Mouse (Mus musculus) embryonic facial prominence, embryonic 14.5 days (tissue): ENCODE measurements at regions not wholly inside any gene's neighbourhood (a gene's known extent, or its start where the extent isn't known, plus 50 kb on each side); places are given as distances from the start of the nearest gene placed in this dataset.

Source experiments
- ATAC-seq: fragments of 200-750 bp; cut with Nextera tagmentation; 2 replicates; pipeline ENCODE4 v1.8.0; 2017; ENCODE audit warnings: low read depth, moderate number of reproducible peaks, moderate TSS enrichment
- DNase-seq: peaks from one replicate; pipeline ENCODE4 v3.0.0-alpha.2; 2015; ENCODE audit warnings: low spot score
- H3K27ac ChIP-seq: fragments of 300-500 bp; sonication (generic); replicated peaks from 2 replicates; pipeline ENCODE4 v1.5.1; 2014; ENCODE audit warnings: low read depth, mild to moderate bottlenecking, low read length, moderate library complexity
- H3K27me3 ChIP-seq: fragments of 300-500 bp; sonication (generic); replicated peaks from 2 replicates; pipeline ENCODE4 v1.6.1; 2014; ENCODE audit warnings: low read length; ENCODE audit not compliant: control insufficient read depth, insufficient read depth
- H3K36me3 ChIP-seq: fragments of 300-500 bp; sonication (generic); 2 replicates; pipeline ENCODE4 v1.6.1; 2014; ENCODE audit warnings: low read length, mixed read lengths; ENCODE audit not compliant: control insufficient read depth, insufficient read depth
- H3K4me1 ChIP-seq: fragments of 300-500 bp; sonication (generic); 2 replicates; pipeline ENCODE4 v1.6.1; 2014; ENCODE audit warnings: antibody characterized with exemption, low read length; ENCODE audit not compliant: control insufficient read depth, insufficient read depth
- H3K4me2 ChIP-seq: fragments of 300-500 bp; sonication (generic); 2 replicates; pipeline ENCODE4 v1.6.1; 2014; ENCODE audit warnings: low read depth, mild to moderate bottlenecking, low read length, moderate library complexity, mixed read lengths
- H3K4me3 ChIP-seq: fragments of 300-500 bp; sonication (generic); 2 replicates; pipeline ENCODE4 v1.5.1; 2014; ENCODE audit warnings: low read depth, mild to moderate bottlenecking, low read length
- H3K9ac ChIP-seq: fragments of 300-500 bp; sonication (generic); 2 replicates; pipeline ENCODE4 v1.6.1; 2014; ENCODE audit warnings: low read depth, mild to moderate bottlenecking, low read length, moderate library complexity, mixed read lengths
- H3K9me3 ChIP-seq: fragments of 300-500 bp; sonication (generic); 2 replicates; pipeline ENCODE4 v1.6.1; 2016; ENCODE audit warnings: low read length; ENCODE audit not compliant: control insufficient read depth
- WGBS: fragments of 180-500 bp; shearing (Covaris S2); extraction: QIAGEN DNeasy Blood & Tissue Kit; methylation state at CpG from one replicate; pipeline ENCODE4 v1.1.7; 2014; 5-methylcytosine and 5-hydroxymethylcytosine counted together

DNA sequence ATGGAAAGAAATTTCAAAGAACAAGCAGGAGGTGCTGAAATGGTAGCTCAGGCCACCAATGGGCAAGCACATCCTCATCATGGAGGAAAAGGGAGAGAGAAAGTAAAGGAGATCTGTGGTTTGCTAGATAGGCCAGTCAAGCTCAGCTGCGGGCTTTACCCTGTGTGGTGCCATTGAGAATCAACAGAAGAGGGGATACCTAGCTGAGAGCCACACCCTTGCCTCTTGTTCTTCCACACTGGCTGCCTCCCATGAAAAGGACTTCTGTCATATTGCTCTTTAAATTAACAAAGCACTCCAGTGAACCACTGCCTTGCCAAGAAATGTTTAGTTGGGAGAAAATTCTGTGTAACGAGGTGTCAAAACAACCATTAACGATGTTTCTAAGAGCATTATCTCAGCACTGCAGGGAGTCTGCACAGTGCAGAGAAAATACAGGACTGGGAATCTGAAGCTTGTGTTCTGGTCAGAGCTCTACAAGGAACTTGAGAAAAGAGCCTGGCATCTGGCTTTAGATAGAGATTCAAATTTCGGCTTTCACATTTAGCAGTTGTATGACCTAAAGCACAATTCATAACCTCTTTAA, 510.7 kb upstream of the Tle4 start:
- H3K4me2 ChIP-seq = no peak overlapping the region
- no peak overlapping the region for H3K4me3 ChIP-seq
- ATAC-seq (no peak), DNase-seq (peak; percentile 2)
- no peak overlapping the region for H3K27ac ChIP-seq
- 69% methylated on average over 4 of the region's 4 CpGs for WGBS
- no peaks in the 10 kb centered on the region for H3K36me3 ChIP-seq
- no peak overlapping the region for H3K9ac ChIP-seq
- no peaks in the 10 kb centered on the region for H3K9me3 ChIP-seq
- H3K4me1 ChIP-seq = no peaks in the 10 kb centered on the region
- H3K27me3 ChIP-seq = no peaks in the 10 kb centered on the region

DNA sequence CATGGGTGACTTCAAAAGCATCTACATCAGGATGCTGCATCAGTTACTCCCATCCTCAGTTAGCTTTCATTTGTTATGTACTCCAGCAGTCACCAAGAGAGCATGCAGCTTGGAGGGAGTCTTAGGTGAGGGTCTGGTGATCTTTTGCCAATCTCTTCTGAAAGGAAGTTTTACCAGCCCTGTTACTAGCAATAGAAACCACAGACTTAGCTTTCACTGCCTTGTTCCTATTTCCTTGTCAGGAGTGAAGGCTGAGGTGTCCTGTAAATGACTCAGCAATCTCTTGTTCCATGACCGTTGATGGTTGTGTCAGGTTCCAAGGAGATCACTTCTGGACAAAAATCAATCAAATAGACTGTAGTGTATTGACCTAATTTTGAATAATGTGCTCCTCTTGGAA, 497.2 kb upstream of the Tle4 start:
- Histone ChIP-seq H3K9ac (no peak overlapping the region), H3K36me3 (no peaks in the 10 kb centered on the region), H3K9me3 (no peaks in the 10 kb centered on the region), H3K27me3 (no peaks in the 10 kb centered on the region), H3K4me1 (no peaks in the 10 kb centered on the region), H3K27ac (no peak overlapping the region), H3K4me3 (no peak overlapping the region), H3K4me2 (no peak overlapping the region)
- no peak for DNase-seq
- no peak for ATAC-seq
- WGBS = 73% methylated on average over 1 of the region's 1 CpGs

DNA sequence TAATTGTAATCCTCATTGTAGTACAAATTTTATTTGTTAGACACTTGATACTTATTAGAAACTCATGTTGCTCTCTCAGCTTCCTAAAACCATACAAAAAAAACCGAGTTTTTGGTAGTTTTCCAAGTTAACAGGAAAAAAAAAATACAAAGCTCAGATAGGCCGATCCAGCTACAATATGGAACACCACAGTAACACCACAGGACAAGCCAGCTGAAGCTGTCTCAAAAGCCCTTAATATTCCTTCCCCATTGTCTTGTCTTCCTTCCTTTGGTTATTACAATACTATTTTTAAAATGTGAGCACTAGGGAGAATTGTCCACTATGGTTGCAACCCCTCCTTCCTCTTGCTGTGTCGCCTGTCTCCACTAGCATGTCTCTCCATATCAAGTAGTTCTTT, 495.7 kb upstream of the Tle4 start:
- no peak for ATAC-seq
- DNase-seq = no peak
- no peak overlapping the region for H3K9ac ChIP-seq
- H3K4me1 ChIP-seq = no peaks in the 10 kb centered on the region
- no peak overlapping the region for H3K4me3 ChIP-seq
- H3K9me3 ChIP-seq = no peaks in the 10 kb centered on the region
- no peak overlapping the region for H3K27ac ChIP-seq
- WGBS = 53% methylated on average over 3 of the region's 3 CpGs
- no peaks in the 10 kb centered on the region for H3K36me3 ChIP-seq
- no peak overlapping the region for H3K4me2 ChIP-seq
- H3K27me3 ChIP-seq = no peaks in the 10 kb centered on the region

DNA sequence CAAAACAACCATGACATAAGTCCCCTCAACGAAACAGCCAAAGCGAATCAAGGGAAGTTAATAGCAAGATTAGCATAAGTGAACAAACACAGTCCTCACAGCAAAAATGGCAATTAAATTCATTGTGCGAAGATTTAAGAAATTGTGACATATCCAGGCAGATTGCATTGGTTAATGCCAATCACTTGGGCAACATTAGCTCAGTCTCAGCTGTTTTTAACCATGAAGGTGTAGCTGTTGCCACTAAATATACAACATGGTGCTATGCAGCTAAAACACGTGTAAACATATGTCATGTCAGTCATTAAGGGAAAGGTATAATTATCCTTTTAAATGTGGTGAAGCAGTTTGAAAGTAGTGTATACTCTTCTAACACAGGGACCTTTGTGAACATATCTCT, 482.8 kb upstream of the Tle4 start:
- no peaks in the 10 kb centered on the region for H3K36me3 ChIP-seq

DNA sequence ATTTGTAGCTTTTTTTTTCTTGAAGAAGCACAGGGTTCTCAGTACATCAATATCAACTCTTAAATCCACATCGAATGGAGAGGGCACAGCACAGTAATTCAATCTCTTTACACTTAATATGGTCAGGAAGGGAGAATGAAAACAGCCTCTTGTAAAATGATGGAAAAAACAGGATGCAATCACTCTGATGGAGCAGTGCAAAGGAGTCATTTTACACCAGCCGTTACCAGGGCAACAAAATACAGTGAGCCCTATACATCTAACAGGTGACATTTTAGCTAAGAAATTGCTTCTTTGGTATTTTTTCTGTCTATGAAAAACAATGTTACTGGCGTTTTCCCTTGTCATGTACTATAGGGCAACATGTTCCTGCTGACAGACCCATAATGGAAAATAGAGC, 459.9 kb upstream of the Tle4 start:
- Histone ChIP-seq H3K36me3 (no peaks in the 10 kb centered on the region), H3K4me3 (no peak overlapping the region), H3K27ac (no peak overlapping the region), H3K4me2 (no peak overlapping the region), H3K4me1 (no peaks in the 10 kb centered on the region), H3K9ac (no peak overlapping the region), H3K27me3 (no peaks in the 10 kb centered on the region), H3K9me3 (no peaks in the 10 kb centered on the region)
- ATAC-seq (no peak), DNase-seq (no peak)
- 55% methylated on average over 3 of the region's 3 CpGs for WGBS

More for the DNA sequence above, 482.8 kb upstream of the Tle4 start:
- Histone ChIP-seq H3K4me1 (no peaks in the 10 kb centered on the region), H3K9ac (no peak overlapping the region), H3K4me2 (no peak overlapping the region), H3K4me3 (no peak overlapping the region), H3K27me3 (no peaks in the 10 kb centered on the region), H3K27ac (no peak overlapping the region), H3K9me3 (no peaks in the 10 kb centered on the region)
- no peak for DNase-seq
- 76% methylated on average over 4 of the region's 4 CpGs for WGBS
- ATAC-seq = no peak

DNA sequence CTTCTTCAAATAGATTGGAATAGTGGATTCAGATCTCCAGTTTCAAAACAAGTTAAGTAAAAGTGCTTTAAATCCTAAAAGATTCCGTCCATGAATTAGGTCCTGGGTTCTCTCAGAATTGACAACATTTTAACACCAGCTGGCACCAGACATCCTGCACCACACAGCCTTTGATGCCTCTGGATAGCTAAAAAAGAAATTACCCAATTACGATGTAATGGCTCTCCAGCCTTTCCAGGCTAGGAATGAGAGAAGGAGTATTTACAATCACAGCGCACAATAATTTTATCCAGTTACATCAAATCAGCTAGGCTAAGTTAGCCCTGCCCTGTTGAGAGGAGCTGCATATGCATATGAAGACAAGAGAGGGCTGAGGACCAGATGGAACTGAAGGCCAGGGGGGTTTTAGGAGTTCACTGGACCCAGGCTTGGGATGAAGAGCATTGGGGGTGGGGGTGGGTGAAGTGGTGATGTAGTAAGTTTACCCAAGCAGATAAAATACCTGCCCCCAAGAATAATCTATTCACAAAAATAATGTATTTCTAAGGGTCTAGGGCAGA, 455.8 kb upstream of the Tle4 start:
- 39% methylated on average over 3 of the region's 3 CpGs for WGBS
- no peak overlapping the region for H3K4me3 ChIP-seq

DNA sequence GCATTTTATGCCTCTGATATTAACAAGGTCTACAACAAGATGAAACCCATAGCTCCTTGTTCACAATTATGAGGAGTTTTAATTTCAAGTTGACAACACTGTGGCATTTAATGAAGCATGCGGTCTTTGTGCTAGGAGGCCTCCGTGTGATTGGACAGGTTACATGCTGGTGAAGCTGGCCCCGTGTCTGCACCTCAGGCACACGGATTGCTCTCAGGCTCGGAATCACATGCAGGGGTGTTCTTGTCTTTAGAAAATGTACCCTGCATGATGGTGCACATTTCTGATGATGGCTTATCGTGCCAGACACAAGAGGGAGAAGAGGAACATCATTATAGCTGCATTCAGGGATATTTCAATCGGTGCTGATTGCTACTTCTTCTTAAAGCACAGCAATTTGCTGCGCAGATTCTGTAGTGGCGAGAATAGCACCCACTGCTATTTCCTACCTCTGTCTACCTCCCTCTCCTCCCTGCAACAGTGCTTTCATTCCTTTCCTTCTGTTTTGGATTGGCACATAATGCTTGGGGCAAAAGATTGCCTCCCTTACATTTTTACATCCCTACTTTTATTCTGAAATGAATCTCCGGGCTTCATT, 454.9 kb upstream of the Tle4 start:
- DNase-seq (no peak), ATAC-seq (no peak)
- Histone ChIP-seq H3K27ac (no peak overlapping the region), H3K36me3 (no peaks in the 10 kb centered on the region), H3K9ac (no peak overlapping the region), H3K4me3 (no peak overlapping the region), H3K27me3 (no peaks in the 10 kb centered on the region), H3K4me1 (no peaks in the 10 kb centered on the region), H3K9me3 (no peaks in the 10 kb centered on the region), H3K4me2 (no peak overlapping the region)
- WGBS = 68% methylated on average over 10 of the region's 10 CpGs

More for the DNA sequence above, 455.8 kb upstream of the Tle4 start:
- H3K9me3 ChIP-seq = no peaks in the 10 kb centered on the region
- no peak overlapping the region for H3K9ac ChIP-seq
- H3K4me2 ChIP-seq = no peak overlapping the region
- peak; percentile 23 for DNase-seq
- H3K27me3 ChIP-seq = no peaks in the 10 kb centered on the region
- no peaks in the 10 kb centered on the region for H3K4me1 ChIP-seq
- H3K36me3 ChIP-seq = no peaks in the 10 kb centered on the region
- no peak for ATAC-seq
- no peak overlapping the region for H3K27ac ChIP-seq

DNA sequence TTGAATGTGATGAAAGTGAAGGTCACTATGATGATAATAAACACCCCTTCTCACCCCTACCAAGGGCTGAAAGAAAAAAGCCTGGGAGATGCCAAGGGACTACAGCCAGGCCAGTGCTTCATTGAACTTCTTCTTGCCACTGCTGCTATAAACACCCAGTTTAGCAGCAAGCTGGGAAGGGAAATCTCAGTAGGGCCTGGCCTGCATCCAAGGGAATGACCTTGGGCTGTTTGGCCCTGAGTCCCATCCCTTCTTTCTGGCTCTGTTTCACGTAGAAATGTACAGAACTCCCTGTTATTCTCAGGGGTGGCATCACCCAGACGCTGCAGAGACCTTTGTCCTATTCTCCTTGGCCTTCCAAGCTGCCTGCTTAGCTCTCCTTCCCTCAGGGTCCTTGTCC, 450.0 kb upstream of the Tle4 start:
- 70% methylated on average over 2 of the region's 2 CpGs for WGBS
- ATAC-seq (0 out of 2 replicates have a peak, but pooled peaks have one; percentile 12), DNase-seq (no peak)
- no peak overlapping the region for H3K4me3 ChIP-seq
- H3K27ac ChIP-seq = no peak overlapping the region
- H3K4me2 ChIP-seq = no peak overlapping the region
- no peaks in the 10 kb centered on the region for H3K4me1 ChIP-seq
- H3K36me3 ChIP-seq = no peaks in the 10 kb centered on the region
- no peaks in the 10 kb centered on the region for H3K9me3 ChIP-seq
- no peaks in the 10 kb centered on the region for H3K27me3 ChIP-seq
- no peak overlapping the region for H3K9ac ChIP-seq
